Comparison of ENCODE assay signal across 14 mouse cellular contexts in genomic region chr9:92265719-92266118, GRCm38 (mm10). TPM values are rescaled to one million over a fixed set of nuclear protein-coding genes. Genes with fewer than 3 reads are reported as not detected.
DNase-seq lines count a peak whose midpoint lies in the region; ATAC-seq lines count a peak whose summit lies in the region.
"Had no signal": no experiment of that assay in that cellular context is flagged by ENCODE, and none has a peak within 500 bp of the region (broad histone marks: within the 10 kb centered on the region; RNA-seq: fewer than 3 reads in every experiment).

No protein-coding gene starts in this region.

- no peak for DNase-seq in heart, postnatal 14 days
- DNase-seq in CD4-positive helper T cell, adult 2 months (ENCODE audit: low read depth, low spot score), result peak; percentile 61
- DNase-seq in adrenal gland, postnatal 14 days, result no peak
- DNase-seq in kidney, adult 11 months, result no peak
- DNase-seq in adrenal gland, adult 18-20 months (ENCODE audit: low spot score in 2 of 2), result no peak
- DNase-seq: cerebellum, adult 11-12 months had no signal

- intact Hi-C loops in heart, postnatal 14 days (cut with DNase I), result no loop called here

- H3K4me1 ChIP-seq in heart, embryonic 11.5 days (ENCODE audit: control insufficient read depth, insufficient read depth, low read length), result no peaks in the 10 kb centered on the region
- H3K4me1 ChIP-seq in erythroblast, embryonic 14.5 days (ENCODE audit: control insufficient read depth), result peaks cover 6% of the 10 kb centered on the region
- H3K4me1 ChIP-seq: embryonic facial prominence, embryonic 13.5 days; limb, embryonic 12.5 days had no signal

- H3K4me3 ChIP-seq in heart, embryonic 11.5 days (ENCODE audit: low read depth, low read length), result no peak overlapping the region
- H3K4me3 ChIP-seq in erythroblast, embryonic 14.5 days (replicated peaks), result peak overlapping the region; percentile 41
- H3K4me3 ChIP-seq: embryonic facial prominence, embryonic 13.5 days; limb, embryonic 12.5 days had no signal

- no peaks in the 10 kb centered on the region for H3K9me3 ChIP-seq in heart, embryonic 11.5 days (replicated peaks; ENCODE audit: control insufficient read depth, low read length)
- H3K9me3 ChIP-seq in erythroblast, embryonic 14.5 days (ENCODE audit: control insufficient read depth, low read length), result no peaks in the 10 kb centered on the region
- H3K9me3 ChIP-seq: embryonic facial prominence, embryonic 13.5 days; limb, embryonic 12.5 days had no signal

- no peak for ATAC-seq in heart, embryonic 11.5 days (replicated peaks; ENCODE audit: insufficient number of reproducible peaks, low FRiP score, low TSS enrichment)
- peak; percentile 11; the same call in 1 of the 2 replicates for ATAC-seq in megakaryocyte, adult 5-6 weeks (ENCODE audit: poor library complexity, severe bottlenecking)
- ATAC-seq: hindbrain, embryonic 16.5 days had no signal

- 66% methylated on average over 4 of the region's 4 CpGs for WGBS in heart, embryonic 11.5 days (ENCODE audit: insufficient replicate concordance)

- no peak overlapping the region for H3K27ac ChIP-seq in heart, embryonic 11.5 days (ENCODE audit: low read depth, low read length)
- H3K27ac ChIP-seq: embryonic facial prominence, embryonic 13.5 days; limb, embryonic 12.5 days had no signal

- peaks cover 14% of the 10 kb centered on the region for H3K36me3 ChIP-seq in heart, embryonic 11.5 days (ENCODE audit: control insufficient read depth, insufficient read depth, low read length)
- H3K36me3 ChIP-seq in erythroblast, embryonic 14.5 days (ENCODE audit: control insufficient read depth), result peaks cover 10% of the 10 kb centered on the region

- H3K4me2 ChIP-seq in heart, embryonic 11.5 days, result peak overlapping the region; percentile 11; the same call in 1 of the 2 replicates
- H3K4me2 ChIP-seq: embryonic facial prominence, embryonic 13.5 days; limb, embryonic 12.5 days had no signal

- no peaks in the 10 kb centered on the region for H3K27me3 ChIP-seq in heart, embryonic 11.5 days (ENCODE audit: control insufficient read depth, insufficient read depth, low read length)
- no peaks in the 10 kb centered on the region for H3K27me3 ChIP-seq in erythroblast, embryonic 14.5 days (ENCODE audit: control insufficient read depth)
- H3K27me3 ChIP-seq: embryonic facial prominence, embryonic 13.5 days; limb, embryonic 12.5 days had no signal

- no peak overlapping the region for H3K9ac ChIP-seq in heart, embryonic 11.5 days (ENCODE audit: low read depth, low read length)
- H3K9ac ChIP-seq: embryonic facial prominence, embryonic 13.5 days; limb, embryonic 12.5 days had no signal

RNA-seq across cellular contexts. Expression of gene Plscr2, which starts 9.7 kb away (rescaled TPM):
- 3.4 and 5.1 TPM in 2 replicates for polyA plus RNA-seq in heart, embryonic 11.5 days (2014; fragmentation: Nextera tagmentation; extraction: Ambion mirVana)
- 10 to 100 TPM; 25.2 to 26.8 TPM for total RNA-seq in heart, postnatal 14 days (2021)
- polyA plus RNA-seq in erythroblast, embryonic 14.5 days (2012), result not detected in 2 replicates
- not detected in 2 replicates for total RNA-seq in megakaryocyte, adult 5-6 weeks (2015)
- total RNA-seq in megakaryocyte, adult 5-6 weeks (2017), result not detected in 2 replicates
- total RNA-seq in adrenal gland, postnatal 14 days (2021), result 9.8 and 9.9 TPM in 2 replicates
- 10 to 100 TPM; 15.5 to 18.1 TPM for total RNA-seq in adrenal gland, adult 18-20 months (2021)

RNA-seq across cellular contexts. Expression of gene Plscr1, which starts 16.2 kb away (rescaled TPM):
- 40.1 and 41.2 TPM in 2 replicates for polyA plus RNA-seq in heart, embryonic 11.5 days (2014; fragmentation: Nextera tagmentation; extraction: Ambion mirVana)
- 10 to 100 TPM; 11.7 to 11.8 TPM for total RNA-seq in heart, postnatal 14 days (2021)
- polyA plus RNA-seq in erythroblast, embryonic 14.5 days (2012), result 0.11 and 0.24 TPM in 2 replicates
- total RNA-seq in megakaryocyte, adult 5-6 weeks (2015), result 25.7 and 35.0 TPM in 2 replicates
- total RNA-seq in megakaryocyte, adult 5-6 weeks (2017), result 19.8 and 19.9 TPM in 2 replicates
- 8.5 and 11.5 TPM in 2 replicates for total RNA-seq in adrenal gland, postnatal 14 days (2021)
- 10 to 100 TPM in 1 of 2 experiments, 1 to 10 TPM in 1; 7.2 to 11.5 TPM for total RNA-seq in adrenal gland, adult 18-20 months (2021)

RNA-seq across cellular contexts. Expression of gene 1700057G04Rik, which starts 43.5 kb away (rescaled TPM):
- not detected in 2 replicates for polyA plus RNA-seq in heart, embryonic 11.5 days (2014; fragmentation: Nextera tagmentation; extraction: Ambion mirVana)
- total RNA-seq in heart, postnatal 14 days (2021), result not detected
- not detected in 2 replicates for polyA plus RNA-seq in erythroblast, embryonic 14.5 days (2012)
- not detected in 2 replicates for total RNA-seq in megakaryocyte, adult 5-6 weeks (2015)
- total RNA-seq in megakaryocyte, adult 5-6 weeks (2017), result not detected in 2 replicates
- total RNA-seq in adrenal gland, postnatal 14 days (2021), result not detected in 2 replicates
- total RNA-seq in adrenal gland, adult 18-20 months (2021), result not detected
- total RNA-seq: layer of hippocampus, postnatal 10 days; neutrophil, adult 5-6 weeks had no signal
- polyA plus RNA-seq: embryonic facial prominence, embryonic 13.5 days; hindbrain, embryonic 16.5 days; limb, embryonic 12.5 days had no signal

Comparison
In these comparisons a context has a peak if more than half of its experiments do, and no peak if none do; other contexts are left out.
1. RNA of gene Plscr2, which starts 9.7 kb away (total RNA-seq): 25.2 to 26.8 TPM in heart, postnatal 14 days, 15.5 to 18.1 TPM in adrenal gland, adult 18-20 months and 9.8 to 9.9 TPM in adrenal gland, postnatal 14 days; not detected in megakaryocyte, adult 5-6 weeks; every median in the first group is over 10 times any median in the second.